Mouse (Mus musculus) ES-Bruce4 (cell line): ENCODE results near the gene Zfp593.

ENCODE experiments used
- CTCF ChIP-seq: IDR thresholded peaks from one replicate; pipeline ENCODE4 v1.8.1; 2011; ENCODE audit warnings: low read depth, low read length
- POLR2A ChIP-seq: IDR thresholded peaks from one replicate; pipeline ENCODE4 v1.8.1; 2011; ENCODE audit warnings: low read length; ENCODE audit not compliant: insufficient read depth

DNA sequence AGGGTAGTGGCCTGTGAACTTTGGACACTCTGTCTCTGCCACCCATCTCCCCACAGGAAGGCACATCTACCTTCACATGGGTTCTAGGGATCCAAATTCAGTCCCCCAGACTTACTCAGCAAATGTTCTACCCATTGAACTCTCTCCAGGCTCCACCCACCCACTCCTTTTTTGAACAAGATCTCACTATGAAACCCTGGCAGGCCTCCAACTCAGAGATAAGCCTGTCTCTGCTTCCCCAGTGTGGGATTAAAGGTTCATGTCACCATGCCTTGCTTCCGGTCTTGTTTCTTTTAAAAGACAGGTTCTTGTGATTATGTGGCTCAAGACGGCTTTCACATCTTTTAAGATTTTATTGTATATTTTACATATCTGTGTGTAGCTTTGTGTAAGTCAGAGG is 39.5 kb upstream of the Zfp593 start:
- no peak for TF ChIP-seq CTCF
- no peak for TF ChIP-seq POLR2A
